Mouse (Mus musculus) ES-E14 (cell line): ENCODE data around the gene Thsd1.
A peak's percentile ranks its signal among the peaks of the same experiment; 100 is the strongest.

Experiments used
- CHD2 ChIP-seq: IDR thresholded peaks from 2 replicates; pipeline ENCODE4 v1.6.1; 2014; ENCODE audit warnings: mild to moderate bottlenecking, low read depth, low read length, inconsistent platforms
- HCFC1 ChIP-seq: IDR thresholded peaks from 2 replicates; pipeline ENCODE4 v1.6.1; 2012; ENCODE audit warnings: low read length, inconsistent platforms, borderline replicate concordance; ENCODE audit not compliant: insufficient read depth
- MAFK ChIP-seq: IDR thresholded peaks from 2 replicates; pipeline ENCODE4 v1.6.1; 2014; ENCODE audit warnings: mild to moderate bottlenecking, low read depth, low read length, inconsistent platforms; ENCODE audit not compliant: insufficient read depth
- ZC3H11A ChIP-seq: IDR thresholded peaks from 2 replicates; pipeline ENCODE4 v1.6.1; 2012; ENCODE audit warnings: low read depth, mild to moderate bottlenecking, inconsistent platforms, low read length, borderline replicate concordance
- ZNF384 ChIP-seq: IDR thresholded peaks from 2 replicates; pipeline ENCODE4 v1.6.1; 2012; ENCODE audit warnings: low read depth, low read length, inconsistent platforms

GRCm38 (mm10) chr8:22185431-22186397 lies 41.4 kb upstream of the Thsd1 start, which contains the start of gene Ckap2:
- no peak for TF ChIP-seq ZNF384
- TF ChIP-seq HCFC1: peak; percentile 70; the same call in 1 of the 2 replicates
- TF ChIP-seq MAFK: no peak
- TF ChIP-seq ZC3H11A: no peak
- no peak; the same call in 1 of the 2 replicates for TF ChIP-seq CHD2
